Mouse (Mus musculus) frontal cortex, adult (tissue): ENCODE measurements around the gene Fbxo8.

Experiments used
- ATAC-seq: cut with Nextera tagmentation; 2 replicates; pipeline ENCODE4 v1.9.2; 2017; ENCODE audit warnings: mild to moderate bottlenecking, moderate library complexity, mixed read lengths; ENCODE audit not compliant: low TSS enrichment

The Fbxo8 gene

DNA sequence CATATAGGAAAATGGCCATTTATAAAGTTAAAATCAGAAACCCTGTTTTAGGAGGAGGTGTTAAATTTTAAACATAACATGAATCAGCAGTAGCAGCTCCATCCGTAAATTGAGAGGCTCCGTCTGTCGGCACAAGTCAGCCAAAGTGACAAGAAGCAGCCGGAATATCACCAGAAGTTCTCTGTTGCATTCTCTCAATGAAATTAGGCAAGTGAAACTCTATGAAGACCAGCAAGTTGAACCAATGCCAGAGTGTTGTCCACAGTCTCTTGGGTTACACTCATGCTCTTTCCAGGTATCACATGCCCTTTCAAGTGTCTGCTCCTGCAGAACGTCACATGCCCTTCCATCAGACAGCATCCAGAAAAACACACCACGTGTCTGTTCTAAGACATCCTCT is 60.8 kb downstream of the Fbxo8 start:
- ATAC-seq, result peak; percentile 63

DNA sequence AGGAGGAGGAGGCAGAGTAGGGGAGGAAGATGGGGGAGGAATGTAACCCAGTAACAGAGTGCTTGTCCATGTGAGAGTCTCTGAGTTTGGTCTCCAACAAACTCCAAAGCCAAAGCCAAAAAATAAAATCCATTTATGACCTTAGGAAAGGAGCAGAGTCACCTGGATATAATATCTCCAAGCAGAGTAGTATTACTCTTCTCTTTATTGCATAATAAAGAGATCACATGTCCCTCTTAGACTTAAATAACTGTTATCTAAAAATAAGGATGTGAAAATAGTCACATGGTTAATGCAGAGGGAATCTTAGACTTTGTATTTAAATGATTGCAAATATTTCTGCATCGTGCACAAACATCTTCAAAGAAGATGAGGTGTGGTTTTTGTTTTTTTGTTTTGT is 63.3 kb downstream of the Fbxo8 start:
- no peak for ATAC-seq

DNA sequence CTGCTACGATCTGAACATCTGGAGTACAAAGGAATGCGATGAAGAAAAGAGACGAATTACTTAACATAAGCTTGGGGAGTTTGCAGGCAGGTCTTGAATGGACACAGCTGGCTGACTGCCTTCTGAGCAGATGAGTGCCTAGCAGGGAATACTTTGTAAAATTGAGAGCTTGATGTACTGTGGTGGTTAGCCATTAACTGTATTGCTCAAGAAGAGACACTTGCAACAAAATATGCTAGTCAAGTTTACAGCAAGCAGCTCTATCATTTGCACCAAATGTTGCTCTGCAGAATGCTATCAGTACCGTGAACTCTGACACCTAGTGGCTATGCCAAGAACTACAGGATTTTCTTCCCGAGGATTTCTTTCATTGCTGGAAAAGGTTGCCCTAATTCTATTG is 64.1 kb downstream of the Fbxo8 start:
- peak; percentile 87 for ATAC-seq

DNA sequence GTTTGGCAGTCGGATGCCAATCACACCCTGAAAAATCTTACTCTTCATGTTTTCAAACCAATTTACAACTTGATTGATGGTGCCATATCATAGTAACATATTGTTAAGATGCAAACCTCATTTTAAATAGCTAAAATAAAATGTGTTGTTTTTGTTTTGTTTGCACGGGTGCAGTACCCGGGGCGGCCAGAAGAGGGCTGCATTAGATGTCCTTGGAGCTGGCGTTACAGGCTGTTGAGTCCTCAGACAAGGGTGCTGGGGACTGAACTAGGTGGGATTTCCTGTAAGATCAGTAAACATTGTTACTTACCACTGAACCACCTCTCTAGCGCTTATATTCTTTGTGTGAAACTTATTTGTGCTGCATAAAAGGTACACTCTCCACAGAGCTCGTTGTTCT is 65.4 kb downstream of the Fbxo8 start:
- ATAC-seq, result no peak

DNA sequence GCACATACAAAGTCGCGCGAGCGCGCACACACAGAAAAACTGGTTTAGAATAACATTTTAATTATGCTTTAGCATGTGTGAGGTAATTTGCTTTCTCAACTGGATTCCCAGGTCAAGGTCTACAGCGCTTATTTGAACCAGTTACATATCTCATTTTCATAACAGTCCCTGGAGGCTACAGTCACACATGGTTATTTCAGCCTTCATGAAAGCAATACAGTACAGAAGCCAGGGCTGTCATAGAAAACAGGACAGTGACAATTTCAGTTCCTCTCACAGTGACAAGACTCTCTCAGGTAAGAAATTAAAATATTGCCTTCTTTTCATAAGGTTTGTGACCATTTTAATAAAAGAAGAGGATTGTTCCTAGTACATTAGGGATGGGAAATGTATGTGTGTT is 66.4 kb downstream of the Fbxo8 start:
- no peak for ATAC-seq

DNA sequence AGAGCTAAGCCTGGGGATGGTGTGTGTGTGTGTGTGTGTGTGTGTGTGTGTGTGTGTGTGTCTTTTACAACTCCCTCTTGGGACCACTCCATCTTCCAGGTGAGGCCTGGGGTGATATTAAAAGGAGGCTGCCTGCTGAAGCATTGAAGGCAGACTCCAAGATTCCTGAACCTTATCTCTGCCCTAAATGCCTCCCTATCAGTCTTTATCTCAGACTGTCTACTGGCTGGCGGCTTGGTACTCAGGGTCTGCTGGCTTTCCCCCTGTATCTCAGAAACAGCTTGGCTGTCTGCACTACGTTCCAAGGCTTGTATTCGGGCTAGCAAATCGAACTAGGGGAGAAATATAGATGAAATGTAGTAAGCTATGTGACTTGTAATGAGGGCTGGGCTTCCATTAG is 68.2 kb downstream of the Fbxo8 start:
- ATAC-seq, result no peak

DNA sequence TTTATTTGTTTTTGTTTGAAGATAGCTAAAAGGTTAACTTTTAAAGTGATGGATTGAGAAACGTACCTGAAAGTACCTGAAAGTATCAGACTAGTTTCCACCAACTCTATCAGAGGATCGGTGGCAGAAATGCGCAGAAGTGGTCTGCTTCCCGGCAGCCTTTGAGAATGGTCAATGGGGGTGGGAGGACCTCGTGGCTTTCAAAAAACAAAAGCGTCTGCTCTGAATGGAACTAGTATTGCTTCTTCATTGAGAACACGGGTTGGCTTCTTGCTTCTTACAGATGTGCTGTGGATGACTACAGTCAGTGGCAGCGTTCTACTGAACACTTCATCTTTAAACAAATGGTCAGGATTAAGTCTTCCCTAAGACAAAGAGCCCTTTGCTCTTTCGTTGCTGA is 68.7 kb downstream of the Fbxo8 start:
- ATAC-seq, result no peak

DNA sequence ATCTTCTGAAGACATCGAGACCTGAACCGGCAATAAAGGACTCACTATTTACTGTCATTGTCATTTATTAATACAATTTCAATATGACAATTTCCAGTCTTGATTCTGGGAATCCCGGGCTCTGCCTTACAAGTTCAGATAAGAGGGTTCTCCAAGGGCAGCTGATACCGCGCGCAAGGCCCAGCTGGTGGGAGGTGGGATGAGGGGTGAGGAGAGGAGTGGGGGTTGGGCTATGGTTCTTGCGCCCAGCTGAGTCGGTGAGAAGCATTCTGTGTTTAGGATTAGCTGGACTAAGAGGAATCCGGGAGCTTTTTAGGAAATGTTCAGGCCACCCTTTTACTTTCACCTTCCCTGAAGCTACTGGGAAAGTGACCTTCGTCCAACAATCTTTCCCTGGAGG is 69.8 kb downstream of the Fbxo8 start:
- no peak for ATAC-seq

DNA sequence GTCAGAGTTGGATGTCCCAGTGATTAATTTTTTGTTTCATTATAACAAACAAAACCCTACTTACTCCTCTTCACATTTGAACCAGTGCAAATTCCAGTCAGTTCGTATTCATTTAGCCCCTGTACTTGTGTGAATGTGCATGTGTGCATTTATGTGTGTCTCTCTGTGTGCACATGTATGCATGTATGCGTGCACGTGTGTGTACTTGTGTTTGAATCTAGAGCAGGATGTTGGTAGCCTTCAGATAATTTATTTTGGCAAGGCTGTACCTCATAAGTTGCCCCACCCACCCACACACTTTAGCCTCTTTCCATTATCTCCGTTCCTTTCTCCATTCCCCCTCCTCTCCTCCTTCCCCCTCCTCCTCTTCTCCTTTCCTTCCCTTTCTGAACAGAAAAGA is 70.2 kb downstream of the Fbxo8 start:
- ATAC-seq, result no peak

DNA sequence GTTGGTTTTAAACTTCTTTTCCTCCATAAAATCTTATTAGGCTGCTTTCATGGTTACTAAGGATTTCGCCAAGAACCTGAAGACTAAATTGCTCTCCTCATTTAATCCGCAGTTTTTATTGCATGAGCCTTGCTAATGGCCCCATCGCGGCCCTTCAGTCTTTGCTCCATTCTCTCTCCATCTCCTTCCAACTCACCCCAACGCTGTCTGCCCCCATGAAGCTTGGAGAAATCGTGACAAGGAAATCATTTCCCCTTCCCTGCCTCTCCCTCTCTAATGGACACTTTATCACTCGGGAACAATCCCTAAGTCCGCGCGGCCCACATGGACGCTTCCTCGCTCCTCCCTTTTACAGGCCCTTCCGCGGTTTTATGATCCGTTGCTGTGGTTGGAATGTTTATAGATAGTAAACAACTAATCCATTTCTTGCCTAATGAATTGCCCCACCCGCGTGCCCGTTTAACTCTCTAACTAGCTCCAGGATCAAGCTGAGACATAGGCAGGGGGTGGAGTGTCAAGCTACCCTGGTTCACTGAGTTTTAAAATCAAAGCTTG is 71.7 kb downstream of the Fbxo8 start:
- no peak for ATAC-seq

DNA sequence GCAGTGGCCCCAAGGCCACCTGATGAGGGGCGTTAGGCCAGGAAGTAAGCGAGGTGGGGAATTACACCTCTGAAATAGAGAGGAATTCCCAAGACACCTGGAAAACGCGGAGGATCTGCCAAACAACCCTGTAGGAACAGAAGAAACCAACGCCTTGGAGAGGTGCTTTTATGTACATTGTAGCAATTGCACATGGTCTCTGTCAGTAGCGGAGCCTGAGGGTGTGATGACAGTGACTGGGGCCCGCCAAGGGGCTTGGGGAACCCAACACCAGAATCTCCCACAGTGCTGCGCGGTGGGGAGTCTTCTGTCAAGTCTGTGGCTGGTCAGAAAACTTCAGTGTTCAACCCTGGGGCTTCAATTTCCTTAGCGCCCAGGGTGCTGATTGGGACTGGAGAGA is 72.5 kb downstream of the Fbxo8 start:
- no peak for ATAC-seq

DNA sequence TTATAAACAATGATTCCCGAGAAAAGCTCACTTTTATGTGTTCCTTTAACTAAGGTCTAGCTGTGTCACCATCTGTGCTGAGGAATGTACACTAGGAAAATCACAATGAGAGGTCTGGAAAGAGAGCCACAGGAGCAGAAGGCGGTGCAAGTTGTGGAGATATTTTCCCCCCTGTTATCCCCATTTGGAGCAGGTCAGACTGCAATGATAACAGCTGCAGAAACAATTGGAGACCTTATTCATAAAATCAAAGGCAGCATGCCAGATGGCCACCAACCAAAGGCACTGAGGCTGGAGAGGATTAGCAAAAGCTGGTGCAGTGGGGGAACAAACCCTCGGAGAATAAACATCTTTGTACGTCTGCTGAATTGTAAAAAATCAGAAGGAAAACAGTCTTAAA is 78.3 kb downstream of the Fbxo8 start:
- no peak for ATAC-seq

DNA sequence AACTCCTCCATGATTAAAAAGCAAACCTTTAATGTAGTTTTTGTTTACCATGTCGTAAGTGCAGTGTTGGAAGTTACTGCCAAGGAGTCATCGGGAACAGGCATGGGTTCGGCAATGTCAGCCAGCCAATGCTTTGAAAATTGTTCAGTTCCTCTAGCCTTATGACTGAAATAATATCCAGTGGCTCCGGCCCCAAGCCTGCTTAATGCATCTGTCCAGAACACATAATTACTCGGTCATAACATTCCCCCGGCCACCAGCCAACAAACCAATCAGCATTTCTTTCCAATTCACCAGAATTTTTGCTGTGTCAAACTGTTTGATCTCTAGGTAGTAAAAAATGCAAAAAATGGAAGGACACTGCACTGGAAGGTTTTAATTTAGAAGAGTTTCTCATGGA is 88.4 kb downstream of the Fbxo8 start:
- ATAC-seq, result no peak
